Mouse (Mus musculus): ENCODE measurements at regions not wholly inside any gene's neighbourhood (a gene's known extent, or its start where the extent isn't known, plus 50 kb on each side); places are given as distances from the start of the nearest gene placed in this dataset.

DNA sequence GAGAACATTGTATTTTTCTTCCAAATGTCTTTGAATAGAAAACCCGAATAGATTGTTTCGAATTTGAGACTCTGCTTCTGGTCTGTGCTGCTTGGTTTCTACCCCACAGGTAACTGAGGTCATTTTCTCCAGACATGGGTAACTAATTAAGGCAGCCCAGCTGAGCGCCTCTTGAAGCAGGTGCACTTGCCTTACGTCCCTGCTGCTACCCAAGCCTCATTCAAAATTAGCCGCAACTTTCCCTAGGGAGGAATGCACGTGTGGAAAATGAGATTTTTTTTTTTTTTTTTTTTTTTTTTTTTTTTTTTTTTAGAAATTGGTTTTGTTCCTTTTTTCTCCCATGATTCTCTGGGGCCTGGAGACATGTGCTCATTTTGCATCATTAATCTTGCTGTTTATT lies 245.1 kb downstream of the Slc30a10 start:
- DNase-seq (ENCODE audit: low read depth, low spot score), result no peak

GRCm38 (mm10) chr1:185726324-185726723 lies 271.7 kb downstream of the Slc30a10 start:
- DNase-seq (ENCODE audit: low read depth, low spot score), result no peak

DNA sequence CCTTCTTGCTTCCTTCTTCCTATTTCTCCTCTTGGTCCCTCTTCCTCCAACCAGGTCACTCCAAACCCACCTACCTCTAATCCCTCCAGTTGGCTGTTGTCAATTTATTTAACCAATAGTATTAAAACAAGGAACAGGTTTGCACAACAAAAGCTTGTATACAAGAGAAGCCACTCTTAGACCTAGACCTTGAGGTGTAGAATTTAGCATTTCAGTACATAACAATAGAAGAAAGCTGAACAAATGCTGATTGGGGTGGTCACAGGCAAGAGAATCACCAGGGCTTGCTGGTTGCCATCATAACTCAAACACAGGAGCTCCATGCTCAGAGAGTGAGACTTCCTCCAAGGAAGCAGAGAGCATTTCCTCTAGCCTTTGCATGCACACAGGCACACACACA lies 272.2 kb downstream of the Slc30a10 start:
- no peak for DNase-seq (ENCODE audit: low read depth, low spot score)

DNA sequence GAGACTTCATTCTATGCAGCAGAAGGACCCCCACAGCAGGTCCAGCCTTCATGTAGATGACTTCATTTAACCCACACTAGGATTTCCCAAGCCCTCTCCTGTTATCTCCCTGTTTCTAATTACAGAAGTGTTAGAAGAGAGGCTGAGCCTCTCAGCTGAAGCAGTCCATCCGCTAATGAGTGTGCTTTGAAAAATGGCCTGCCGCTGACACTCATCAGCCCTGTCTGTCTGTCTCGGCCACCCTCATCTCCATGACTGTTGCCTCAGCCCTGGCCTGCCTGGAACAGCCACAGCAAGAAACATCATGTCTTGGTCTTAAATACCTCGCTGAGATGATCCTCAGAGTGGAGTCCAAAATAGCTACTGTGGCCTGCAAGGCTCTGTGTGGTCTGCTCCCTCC lies 273.1 kb downstream of the Slc30a10 start:
- DNase-seq (ENCODE audit: low read depth, low spot score), result no peak

- DNase-seq (ENCODE audit: low read depth, low spot score), result no peak
Observed at GRCm38 (mm10) chr1:185728406-185728805, 273.8 kb downstream of the Slc30a10 start.

DNA sequence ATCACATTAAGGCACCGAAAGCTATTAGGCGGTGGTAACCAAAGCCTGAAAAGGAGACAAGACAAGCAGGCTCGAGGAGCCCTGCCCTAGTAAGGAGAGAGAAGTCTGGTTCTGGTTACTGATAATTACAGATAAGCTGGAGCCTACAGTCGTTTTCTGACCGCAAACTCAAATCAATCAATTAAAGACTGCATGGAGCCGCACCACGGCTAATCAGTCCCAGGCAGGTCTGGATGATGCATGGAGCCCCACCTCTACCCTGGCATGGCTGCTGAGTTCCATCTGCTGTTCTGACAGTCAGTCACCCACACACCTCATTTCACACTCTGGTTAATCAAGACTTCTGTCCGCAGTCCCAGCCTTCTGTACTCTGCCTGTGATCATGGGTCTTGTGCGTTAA lies 276.4 kb downstream of the Slc30a10 start:
- no peak for DNase-seq (ENCODE audit: low read depth, low spot score)

DNA sequence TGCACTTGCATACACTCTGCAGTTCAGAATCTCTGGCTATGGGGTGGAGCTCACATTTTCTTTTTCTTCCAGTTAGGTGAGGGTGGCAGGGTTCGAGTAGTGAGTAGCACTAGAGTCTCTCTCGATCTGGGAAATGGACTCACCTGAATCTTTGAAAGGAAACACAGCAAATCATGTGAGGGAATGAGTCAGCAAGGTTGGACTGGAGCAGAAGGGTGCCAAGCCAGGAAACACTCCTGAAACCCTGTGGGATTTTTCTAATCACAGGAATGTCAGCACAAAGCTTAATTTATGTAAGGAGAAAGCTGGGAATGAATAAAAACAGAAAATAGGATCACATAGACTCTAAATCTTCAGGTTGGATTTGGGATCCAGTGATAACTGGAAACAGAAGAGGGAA lies 282.1 kb downstream of the Slc30a10 start:
- DNase-seq (ENCODE audit: low read depth, low spot score), result no peak

DNA sequence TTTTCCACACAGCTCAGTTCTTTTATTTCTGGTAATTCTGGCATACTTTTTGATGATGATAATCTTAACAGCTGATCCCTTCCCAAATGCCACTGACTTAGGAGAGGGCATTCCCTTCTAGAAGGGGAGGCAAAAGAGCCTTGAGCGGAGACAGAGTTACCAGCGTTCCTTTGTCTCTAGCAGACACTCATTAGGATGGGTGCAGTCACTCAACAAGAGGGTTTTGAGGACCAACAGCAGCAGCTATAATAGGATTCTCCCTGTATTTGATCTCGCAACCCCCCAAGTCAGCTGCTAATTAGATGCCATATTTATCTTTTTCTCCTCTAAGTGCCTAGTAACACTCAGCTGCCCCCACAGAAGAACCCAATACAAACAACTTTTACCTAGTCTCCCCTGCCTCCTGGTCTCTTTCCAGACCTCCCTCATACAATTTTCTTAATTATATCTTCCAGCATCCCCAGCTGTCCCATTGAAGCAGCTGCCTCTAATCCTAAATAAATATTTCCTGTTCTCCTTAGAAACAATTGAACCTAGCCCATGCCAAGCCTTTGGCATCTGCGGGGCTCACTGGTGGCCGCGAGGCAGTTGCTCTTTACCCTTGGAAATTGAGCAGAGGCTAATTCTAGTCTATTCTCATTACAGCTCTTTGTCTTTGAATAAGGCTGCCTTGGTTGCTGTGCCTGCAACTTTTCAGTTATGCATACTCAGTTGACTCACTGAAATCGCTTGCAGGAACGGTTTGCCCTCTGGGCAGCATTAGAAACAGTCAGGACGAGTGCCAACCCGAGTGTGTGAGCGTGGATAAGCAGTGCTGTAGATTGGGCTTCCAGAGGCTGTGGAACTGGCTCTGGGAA lies 286.6 kb downstream of the Slc30a10 start:
- DNase-seq (ENCODE audit: low read depth, low spot score), result no peak

DNA sequence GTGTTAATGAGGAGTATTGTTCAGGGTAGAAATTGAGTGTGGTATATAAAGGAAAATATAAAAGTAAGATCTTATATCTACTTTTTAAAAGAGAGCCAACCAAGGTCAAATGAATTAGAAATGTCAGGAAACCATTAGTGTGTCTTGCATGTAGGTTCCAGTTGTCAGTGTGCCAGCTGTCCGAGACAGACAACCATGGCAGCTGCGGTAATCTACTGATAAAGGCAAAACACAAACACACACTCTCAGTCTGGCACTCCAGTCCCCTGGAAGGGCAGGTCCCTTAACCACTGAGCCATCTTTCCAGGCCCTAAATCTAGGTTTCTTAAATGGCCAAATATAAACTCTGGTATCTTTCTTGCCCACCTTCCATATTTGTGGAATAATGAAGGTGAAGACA lies 294.6 kb downstream of the Slc30a10 start:
- DNase-seq (ENCODE audit: low read depth, low spot score), result no peak

DNA sequence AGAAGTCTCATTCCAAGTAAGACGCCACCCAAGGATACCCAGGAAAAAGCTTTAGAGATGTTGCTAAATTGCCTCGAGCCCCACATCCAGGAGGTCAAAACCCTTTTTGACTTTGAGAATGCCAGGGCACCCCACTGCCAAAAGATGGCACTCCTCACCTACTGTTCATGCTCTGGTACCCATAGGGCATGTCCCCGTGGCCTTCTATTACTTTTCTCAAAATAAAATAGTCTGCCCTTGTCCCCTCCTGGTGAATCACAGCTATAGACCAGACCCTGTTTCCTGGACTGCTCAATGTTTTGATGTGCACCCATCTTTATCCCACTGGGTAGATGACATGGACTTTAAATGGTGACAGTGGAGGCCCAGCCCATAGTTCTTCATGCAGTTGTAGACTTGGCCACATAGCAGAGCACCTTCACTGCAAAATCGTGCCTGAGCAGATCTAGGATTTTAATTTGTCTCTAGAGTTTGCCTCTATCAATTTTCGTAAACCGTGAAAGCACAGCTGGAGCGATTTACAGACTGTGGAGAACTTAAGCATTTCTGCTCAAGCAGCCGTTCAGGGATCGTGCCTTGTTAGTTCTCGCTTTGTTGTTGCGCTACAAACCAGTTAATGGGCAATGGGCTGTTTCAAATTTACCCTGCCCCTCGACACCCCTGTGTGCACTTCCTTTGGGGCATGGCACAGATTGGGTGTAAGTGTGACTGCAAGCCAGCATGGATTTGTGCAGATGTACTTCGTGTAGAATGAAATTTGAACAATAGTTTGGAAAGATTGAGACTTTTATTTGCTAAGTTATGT lies 300.0 kb downstream of the Slc30a10 start:
- DNase-seq (ENCODE audit: low read depth, low spot score), result no peak

- DNase-seq (ENCODE audit: low read depth, low spot score), result no peak
Observed at GRCm38 (mm10) chr1:185757376-185757775, 302.7 kb downstream of the Slc30a10 start.

DNA sequence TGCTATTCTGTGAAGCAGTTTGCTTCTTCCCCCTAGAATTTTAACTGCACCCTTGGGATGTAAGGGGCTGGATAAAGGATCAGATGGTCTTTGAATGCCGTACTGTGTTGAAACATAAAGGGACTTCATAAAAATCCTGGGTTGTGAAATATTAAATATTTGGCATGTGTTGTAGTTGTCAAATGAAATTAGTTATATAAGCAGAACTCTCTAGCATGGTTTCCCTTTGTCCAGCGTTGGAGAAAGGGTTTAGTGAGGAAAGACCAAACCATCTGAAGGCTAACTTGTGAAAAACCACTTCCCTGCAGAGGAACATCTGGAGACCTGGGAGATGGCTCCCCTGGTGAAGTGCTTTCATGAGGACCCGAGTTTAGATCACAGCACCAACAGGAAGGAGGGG lies 319.6 kb downstream of the Slc30a10 start:
- DNase-seq (ENCODE audit: low read depth, low spot score), result no peak

- no peak for DNase-seq (ENCODE audit: low read depth, low spot score)
Observed at GRCm38 (mm10) chr1:185779604-185780003, 325.0 kb downstream of the Slc30a10 start.

DNA sequence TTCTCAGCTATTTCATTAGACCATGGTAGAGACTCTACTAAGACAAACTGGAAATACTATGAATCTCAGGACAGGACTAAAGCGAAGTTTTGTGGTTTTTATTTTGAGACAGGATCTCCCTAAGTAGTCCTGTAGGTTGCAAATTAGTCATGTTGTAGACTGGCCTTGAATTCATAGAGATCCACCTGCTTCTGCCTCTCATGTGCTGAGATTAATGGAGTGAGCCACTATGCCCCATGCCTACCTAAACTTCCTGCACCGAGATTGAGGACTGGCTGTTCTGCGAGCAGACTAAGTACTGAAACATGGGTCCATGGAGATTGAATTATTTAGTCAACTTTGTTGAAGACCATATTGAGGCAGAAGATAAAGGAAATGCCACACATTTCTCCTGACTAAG lies 315.0 kb downstream of the Lyplal1 start:
- no peak for DNase-seq (ENCODE audit: low read depth, low spot score)

DNA sequence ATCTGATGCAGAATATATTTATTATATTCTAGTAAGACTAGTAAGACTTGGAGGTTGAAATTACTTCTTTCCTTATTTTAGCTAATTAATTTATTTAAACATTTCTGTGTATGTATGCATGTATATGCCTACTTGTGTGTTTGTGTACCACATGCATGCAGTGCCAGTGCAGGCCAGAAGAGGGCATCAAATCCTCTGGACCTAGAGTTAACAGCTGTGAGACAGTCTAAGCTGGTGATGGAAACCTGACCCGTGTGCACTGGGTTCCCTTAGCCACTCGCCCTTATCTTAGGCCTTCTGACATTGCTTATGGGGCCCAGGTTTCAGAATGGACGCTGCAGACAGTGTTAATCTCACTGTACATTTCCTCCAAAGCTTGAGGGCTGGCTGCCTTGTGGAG lies 302.2 kb downstream of the Lyplal1 start:
- no peak for DNase-seq (ENCODE audit: low read depth, low spot score)

DNA sequence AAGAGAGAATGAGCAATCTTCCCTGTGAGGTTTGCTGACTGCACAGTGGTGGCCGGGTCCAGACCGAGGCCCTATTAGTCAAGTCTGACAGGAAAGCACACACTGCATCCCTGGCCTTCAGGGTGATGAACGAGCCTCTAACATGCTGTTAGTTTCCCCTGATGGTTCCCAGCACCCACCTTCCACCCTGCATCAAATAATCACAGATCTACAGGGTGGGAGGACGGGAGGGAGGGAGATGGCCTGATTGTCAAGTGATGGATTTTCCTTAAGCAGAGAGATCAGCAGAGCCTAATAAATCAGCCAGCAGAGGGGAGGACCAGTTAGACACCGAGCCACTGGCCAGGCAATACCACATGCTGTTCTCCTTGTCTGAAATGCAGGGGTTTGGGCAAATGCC lies 298.1 kb downstream of the Lyplal1 start:
- DNase-seq (ENCODE audit: low read depth, low spot score), result no peak

GRCm38 (mm10) chr1:185822241-185822640 lies 294.9 kb downstream of the Lyplal1 start:
- no peak for DNase-seq (ENCODE audit: low read depth, low spot score)

DNA sequence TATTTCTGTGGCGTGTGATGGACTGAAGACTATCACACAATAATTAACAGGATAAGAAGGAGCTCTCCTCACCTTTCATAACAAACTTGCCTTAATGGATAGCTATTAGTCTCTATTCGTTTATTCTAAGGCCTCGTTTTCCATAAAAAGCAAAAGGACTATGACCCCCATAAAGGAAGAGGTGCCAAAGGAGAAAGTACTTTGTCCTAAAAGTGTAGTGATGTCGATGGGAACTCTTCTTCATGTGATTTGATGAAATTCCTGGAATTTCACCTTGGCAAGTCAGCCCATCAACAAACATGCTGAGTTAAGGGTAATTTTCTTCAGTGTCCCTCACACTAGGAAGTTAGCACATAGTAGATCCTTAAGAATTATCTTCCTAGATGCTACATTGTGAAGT lies 293.9 kb downstream of the Lyplal1 start:
- DNase-seq (ENCODE audit: low read depth, low spot score), result no peak

- DNase-seq (ENCODE audit: low read depth, low spot score), result no peak
Observed at GRCm38 (mm10) chr1:185823956-185824355, 293.2 kb downstream of the Lyplal1 start.

- no peak for DNase-seq (ENCODE audit: low read depth, low spot score)
Observed at GRCm38 (mm10) chr1:185827986-185828385, 289.1 kb downstream of the Lyplal1 start.

GRCm38 (mm10) chr1:185828486-185828885 lies 288.6 kb downstream of the Lyplal1 start:
- DNase-seq (ENCODE audit: low read depth, low spot score), result no peak

DNA sequence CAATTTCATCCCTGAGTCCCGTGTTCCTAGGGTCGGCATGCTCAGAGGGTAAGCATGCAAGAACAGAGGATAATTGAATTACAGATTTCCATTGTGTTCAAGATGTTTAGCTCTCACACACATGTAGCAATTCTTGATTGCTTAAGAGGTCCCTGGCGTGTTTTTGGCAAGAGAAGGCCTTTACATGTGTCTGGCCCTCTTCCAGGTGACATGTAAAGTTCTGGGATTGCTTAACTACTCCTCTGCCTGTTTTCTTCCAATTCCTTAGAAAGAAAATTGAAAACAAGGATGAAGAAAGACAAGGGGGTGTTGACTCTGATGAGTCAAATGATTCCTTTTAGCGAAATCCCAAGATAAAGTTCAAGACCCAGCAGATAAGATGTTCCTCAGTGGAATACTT lies 285.1 kb downstream of the Lyplal1 start:
- DNase-seq (ENCODE audit: low read depth, low spot score), result no peak

DNA sequence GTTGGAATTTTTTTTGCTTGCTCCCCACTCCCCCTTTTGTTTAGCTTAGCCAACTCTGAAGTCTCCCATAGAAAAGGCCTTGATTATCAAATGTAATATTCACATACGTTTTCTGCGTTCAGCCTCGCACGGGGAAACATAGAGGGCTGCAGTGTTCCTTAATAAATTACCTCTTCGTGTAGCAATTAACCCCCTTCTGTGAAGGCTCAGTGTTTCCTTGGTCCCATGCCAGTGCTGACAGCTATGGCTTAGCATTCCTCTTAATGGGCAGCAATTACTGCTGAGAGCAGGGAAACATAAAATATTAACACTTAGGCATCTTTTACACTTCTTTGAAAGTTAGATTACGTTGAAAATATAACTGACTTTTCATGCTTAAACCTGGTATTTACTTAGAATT lies 282.9 kb downstream of the Lyplal1 start:
- DNase-seq (ENCODE audit: low read depth, low spot score), result no peak
